Mouse (Mus musculus) 3T3-L1 (cell line): Measurements from ENCODE around the gene Sh2b1.

Source experiments
- DNase-seq: peaks from one replicate; pipeline ENCODE4 v3.0.0-alpha.2; 2015; ENCODE audit warnings: low read depth, low spot score

Sh2b1 gene

GRCm38 (mm10) chr7:126418496-126418895 is 56.7 kb downstream of the Sh2b1 start:
- peak; percentile 64 for DNase-seq

DNA sequence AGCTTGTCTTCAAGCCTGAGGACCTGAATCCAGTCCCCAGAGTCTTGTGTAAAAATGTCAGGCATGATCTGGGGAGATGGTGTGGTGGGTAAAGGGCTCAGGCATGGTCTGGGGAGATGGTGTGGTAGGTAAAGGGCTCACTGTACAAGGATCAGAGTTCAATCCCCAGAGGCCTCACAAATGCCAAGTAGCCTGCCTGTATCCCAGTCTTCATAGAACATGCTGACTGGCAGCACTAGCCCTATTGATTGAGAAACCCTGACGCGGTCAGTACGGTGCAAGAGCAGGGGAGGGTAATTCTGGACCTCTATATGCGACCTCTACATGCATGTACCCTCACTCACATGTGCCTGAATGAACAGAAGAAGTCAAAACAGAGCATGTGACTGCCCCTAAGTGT is 57.6 kb downstream of the Sh2b1 start:
- DNase-seq, result no peak

DNA sequence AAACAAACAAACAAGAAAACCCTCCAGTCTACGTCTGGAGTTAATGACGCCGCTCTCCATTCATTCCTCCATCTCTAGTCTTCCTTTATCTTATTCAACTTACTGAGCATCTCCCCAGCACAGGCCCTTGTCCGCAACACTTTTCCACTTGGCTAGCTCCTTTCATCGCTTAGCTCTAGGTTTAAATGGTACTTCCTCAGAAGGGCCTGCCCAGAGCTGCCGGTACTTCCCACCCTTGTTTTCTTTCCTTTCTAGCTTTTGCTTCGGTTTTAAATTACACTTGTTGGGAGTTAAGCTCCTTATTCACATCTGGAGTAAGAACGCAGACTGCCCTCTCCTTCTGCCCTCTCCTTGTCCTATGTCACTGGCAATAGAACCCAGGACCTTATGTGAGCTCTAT is 58.2 kb downstream of the Sh2b1 start:
- no peak for DNase-seq
